Mouse (Mus musculus) cerebellum, adult 8-10 months (tissue): Measurements from ENCODE around the gene Srsf3.
"Not testable (repeated sequence)": the region's sequence is repeated elsewhere in the genome, so short reads cannot be mapped to it uniquely, and the experiment has no call there.

ENCODE experiments used
- DNase-seq: peaks from one replicate; pipeline ENCODE4 v3.0.0; 2022

Gene Srsf3

GRCm38 (mm10) chr17:29032274-29033069 is at the start of gene Srsf3:
Gene Srsf3 (plus strand): TSS chr17:29032628.
- peak; percentile 98 for DNase-seq

- DNase-seq: no peak
Measured at GRCm38 (mm10) chr17:28984724-28985420, 47.6 kb upstream of the Srsf3 start.

DNA sequence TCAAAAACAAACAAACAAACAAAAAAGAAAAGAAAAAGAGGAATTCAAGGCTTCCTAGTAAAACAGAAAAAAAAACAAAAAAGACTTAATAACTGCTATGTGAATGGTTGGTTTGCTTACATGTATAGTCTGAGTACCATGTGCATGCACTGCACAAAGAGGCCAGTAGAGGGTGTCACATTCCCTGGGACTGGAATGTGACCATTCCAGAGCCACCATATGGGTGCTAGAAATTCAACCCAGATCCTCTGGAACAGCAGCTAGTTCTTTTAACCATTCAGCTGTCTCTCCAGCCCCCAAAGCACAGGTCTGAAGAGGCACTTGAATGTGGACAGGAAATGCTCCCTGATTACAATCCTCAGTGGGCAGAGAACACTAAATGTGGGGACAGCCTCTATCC is 45.6 kb upstream of the Srsf3 start:
- no peak for DNase-seq

GRCm38 (mm10) chr17:28987713-28988112 is 44.7 kb upstream of the Srsf3 start:
- DNase-seq: peak; percentile 30

DNA sequence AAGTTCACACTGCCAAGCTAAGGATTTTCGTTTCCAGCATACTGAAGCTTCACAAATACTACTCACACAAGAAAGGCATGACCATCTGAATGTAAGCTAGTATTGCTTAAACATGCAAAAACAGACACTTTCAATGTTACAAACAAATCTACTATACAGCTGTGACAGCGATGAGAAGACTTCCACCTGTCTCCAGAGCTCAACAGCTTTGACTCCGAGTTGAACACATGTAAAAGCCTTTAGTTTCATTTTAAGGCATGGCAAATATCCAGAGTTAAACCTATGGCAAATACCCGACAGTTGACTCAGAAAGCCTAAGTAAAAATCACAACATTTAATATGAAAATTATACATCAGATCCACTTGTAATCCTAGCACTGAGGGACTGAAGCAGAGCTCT is 44.1 kb upstream of the Srsf3 start:
- DNase-seq: no peak

DNA sequence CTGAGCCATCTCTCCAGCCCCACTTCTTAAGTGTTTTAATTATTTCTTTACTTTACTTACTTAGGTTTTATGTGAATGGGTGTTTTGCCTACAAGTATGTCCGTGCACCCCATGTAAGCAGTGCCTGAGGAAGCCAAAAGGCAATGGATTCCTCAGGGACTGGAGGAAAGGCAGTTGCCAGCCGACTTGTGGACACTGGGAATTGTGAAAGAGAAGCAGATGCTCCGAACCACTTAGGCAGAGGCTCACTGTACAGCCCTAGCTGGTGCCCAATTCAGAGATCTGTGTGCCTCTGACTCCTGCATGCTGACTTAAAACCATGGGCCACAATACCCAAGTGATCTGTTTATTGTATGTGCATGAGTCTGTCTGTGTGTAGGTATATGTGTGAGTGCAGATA is 43.4 kb upstream of the Srsf3 start:
- no peak for DNase-seq

- DNase-seq: no peak
Measured at GRCm38 (mm10) chr17:28990060-28990459, 42.4 kb upstream of the Srsf3 start.

GRCm38 (mm10) chr17:28991286-28991685 is 41.1 kb upstream of the Srsf3 start:
- DNase-seq: no peak

- no peak for DNase-seq
Measured at GRCm38 (mm10) chr17:28992105-28992504, 40.3 kb upstream of the Srsf3 start.

DNA sequence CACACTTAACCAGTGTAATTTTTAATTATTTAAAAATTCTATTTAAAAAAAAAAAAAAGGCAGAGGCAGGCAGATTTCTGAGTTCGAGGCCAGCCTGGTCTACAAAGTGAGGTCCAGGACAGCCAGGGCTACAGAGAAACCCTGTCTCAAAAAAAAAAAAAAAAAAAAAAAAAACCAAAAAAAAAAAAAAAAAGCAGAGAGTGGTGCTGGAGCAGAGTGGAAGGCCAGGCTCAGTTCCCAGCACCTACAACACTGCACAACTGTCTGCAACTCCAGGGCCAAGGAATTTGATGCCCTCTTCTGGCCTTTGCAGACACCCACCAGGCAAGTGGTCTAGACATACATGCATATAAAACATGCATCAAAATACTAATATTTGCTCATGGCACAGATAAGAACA is 39.4 kb upstream of the Srsf3 start:
- DNase-seq: not testable (repeated sequence)

DNA sequence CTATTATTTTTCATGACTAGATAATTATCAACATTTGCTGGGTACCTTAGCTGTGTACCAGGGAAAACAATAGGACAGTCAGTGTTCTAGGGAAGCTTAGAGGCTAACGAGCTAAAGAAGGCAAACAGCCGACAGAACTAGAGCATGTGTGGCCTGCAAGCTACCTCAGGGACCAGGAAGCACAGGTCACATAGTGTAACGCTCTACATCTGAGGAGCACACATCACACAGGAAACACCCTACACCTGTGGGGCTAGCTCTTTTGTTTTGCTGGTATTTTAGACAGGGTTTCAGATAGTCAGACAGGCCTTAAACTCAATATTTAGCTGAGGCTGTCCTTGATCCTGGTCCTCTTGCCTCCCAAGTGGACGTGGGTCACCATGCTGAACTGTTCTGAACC is 37.8 kb upstream of the Srsf3 start:
- DNase-seq: no peak

GRCm38 (mm10) chr17:29000465-29000864 is 32.0 kb upstream of the Srsf3 start:
- no peak for DNase-seq

- no peak for DNase-seq
Measured at GRCm38 (mm10) chr17:29003740-29004139, 28.7 kb upstream of the Srsf3 start.

- DNase-seq: no peak
Measured at GRCm38 (mm10) chr17:29005002-29005401, 27.4 kb upstream of the Srsf3 start.

- DNase-seq: no peak
Measured at GRCm38 (mm10) chr17:29006812-29007211, 25.6 kb upstream of the Srsf3 start.

- no peak for DNase-seq
Measured at GRCm38 (mm10) chr17:29007243-29007640, 25.2 kb upstream of the Srsf3 start.

GRCm38 (mm10) chr17:29007641-29008325 is 24.6 kb upstream of the Srsf3 start, which contains the start of gene Stk38:
Gene Stk38 (minus strand): TSS chr17:29007995.
- DNase-seq: peak; percentile 95

DNA sequence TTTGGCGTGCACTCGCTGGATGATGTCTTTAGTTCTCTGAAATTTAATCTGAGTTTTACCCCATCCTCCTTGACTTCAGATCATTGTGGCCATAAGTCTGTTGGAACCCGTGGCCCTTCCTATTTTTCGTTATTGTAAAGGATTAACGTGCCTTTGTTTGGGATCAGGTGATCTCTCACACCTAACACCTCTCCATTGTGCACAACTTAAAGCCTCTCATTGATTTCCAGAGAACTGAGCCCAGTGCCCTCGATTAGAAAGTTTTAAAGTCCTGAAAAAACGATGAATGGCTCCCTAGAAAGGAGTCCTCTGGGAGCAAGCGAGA is 24.1 kb upstream of the Srsf3 start:
- DNase-seq: no peak

DNA sequence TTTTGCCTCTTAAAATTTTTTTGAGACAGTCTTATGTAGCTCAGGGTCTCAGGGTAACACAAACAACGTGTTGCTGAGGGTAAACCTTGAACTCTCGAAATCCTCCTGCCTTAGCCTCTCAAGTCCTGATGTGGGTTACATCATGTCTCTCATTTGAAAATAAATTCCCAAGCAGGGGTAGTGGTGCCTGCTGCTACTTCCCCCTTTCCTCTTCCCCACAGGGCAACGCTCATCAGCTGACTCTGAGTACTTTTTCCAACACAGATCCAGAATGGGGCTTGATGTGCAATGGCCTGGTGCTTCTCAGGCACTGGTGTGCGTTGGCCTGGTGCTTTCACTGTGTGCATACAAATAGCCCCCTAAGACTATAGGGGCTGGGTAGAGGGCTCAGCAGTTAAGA is 23.2 kb upstream of the Srsf3 start:
- DNase-seq: no peak

DNA sequence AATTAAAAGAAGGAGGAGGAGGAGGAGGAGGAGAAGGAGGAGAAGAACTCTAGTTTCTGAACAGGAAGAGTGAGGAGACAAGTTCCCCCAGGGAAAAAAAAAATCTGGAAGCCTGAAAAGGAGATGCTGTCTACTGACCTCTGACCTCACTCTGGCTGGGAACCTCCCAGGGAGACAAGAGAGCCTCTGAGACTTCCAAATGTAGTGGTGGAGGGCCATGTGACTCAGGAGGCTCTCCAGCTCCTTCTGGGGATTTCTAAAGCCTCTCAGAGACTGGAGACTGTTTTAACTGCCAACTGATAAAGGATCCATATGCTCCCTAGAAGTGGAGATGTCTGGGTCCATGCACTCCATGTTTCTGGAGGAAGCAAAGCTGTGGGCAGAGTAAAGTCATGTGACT is 18.2 kb upstream of the Srsf3 start:
- DNase-seq: no peak

GRCm38 (mm10) chr17:29015638-29016037 is 16.8 kb upstream of the Srsf3 start:
- no peak for DNase-seq

- DNase-seq: no peak
Measured at GRCm38 (mm10) chr17:29016705-29017104, 15.7 kb upstream of the Srsf3 start.

DNA sequence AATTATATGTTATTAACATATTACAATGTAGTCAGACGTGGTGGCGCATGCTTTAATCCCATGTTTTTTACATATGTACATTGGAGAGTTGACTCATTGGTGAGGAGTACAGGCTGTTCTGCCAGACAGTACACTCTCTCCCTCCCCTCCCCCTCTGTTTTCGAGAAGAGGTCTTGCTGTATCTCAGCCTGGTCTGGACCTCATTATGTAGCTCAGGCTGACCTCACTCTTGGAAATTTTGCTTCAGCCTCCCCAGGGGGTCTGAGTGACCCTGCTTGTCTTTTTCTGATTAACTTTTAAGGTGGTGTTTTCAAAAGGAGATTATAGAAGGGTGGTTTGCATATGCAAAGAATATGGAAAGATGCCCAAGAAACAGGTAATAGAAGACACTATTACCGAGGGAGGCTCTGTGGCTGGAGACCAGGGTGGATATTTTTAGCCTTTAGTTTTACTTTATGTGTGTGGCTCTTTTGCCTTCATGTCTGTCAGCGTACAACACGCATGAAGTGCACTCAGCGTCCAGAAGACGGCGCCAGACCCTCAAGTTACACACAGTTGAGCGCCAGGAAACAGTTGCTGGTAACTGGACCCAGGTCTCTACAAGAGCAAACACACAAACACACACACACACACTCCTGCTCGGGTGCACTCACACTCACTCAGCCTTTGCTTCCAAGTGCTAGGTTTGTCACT is 14.0 kb upstream of the Srsf3 start:
- DNase-seq: no peak
